ENCODE assay signal across 12 mouse cellular contexts in the genomic region with DNA sequence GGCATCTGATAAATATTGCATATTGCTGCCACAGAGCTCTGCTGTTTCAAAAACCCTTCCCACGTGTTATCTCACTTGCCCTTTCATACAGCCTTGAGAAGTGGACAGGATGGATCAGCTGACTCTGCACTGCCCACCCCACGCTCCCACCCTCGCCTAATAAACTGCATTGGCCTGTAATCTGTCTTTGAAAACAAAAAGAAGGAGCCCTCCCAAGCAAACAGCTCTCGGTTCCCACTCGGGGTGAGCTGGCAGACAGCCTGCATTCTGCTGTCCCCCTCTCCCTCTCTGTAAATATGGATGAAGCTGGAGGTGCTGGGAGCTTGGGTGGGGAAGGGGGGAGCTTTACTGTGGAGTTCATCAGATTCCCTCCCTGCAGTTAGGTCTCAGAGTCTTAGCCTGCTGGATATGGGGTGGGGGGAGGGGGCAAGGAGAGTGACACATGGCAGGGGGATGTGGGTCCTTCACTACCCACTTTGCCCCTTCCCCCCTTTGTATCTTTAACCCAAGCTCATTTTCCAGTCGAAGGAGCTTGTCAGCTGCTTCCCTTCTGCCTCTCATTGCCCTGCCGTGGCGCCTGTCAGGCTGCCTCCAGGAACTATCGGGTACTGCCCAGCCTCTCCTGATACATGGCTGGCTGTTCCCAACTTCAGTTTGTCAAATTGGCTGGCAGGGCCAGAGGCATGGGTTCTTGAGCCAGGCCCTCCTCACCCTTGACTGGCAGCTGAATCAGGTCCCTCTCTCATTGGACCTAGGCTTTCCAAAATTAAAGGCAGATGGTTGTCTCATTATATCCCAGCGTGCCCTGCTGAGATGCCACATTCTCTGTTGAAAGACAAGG. TPM values are rescaled to one million over a fixed set of nuclear protein-coding genes. Genes with fewer than 3 reads are reported as not detected.
A peak's percentile ranks its signal among the peaks of the same experiment; 100 is the strongest.
DNase-seq lines count a peak whose midpoint lies in the region; ATAC-seq and TF ChIP-seq lines count a peak whose summit lies in the region.
"Had no signal": no experiment of that assay in that cellular context is flagged by ENCODE, and none has a peak within 500 bp of the region (broad histone marks: within the 10 kb centered on the region; RNA-seq: fewer than 3 reads in every experiment).

No protein-coding gene starts in this region.

- no peaks in the 10 kb centered on the region for H3K36me3 ChIP-seq in testis, adult 2 months (ENCODE audit: control insufficient read depth, insufficient read depth, low read length)
- H3K36me3 ChIP-seq in hindbrain, embryonic 14.5 days (replicated peaks; ENCODE audit: control insufficient read depth, insufficient read depth) = no peaks in the 10 kb centered on the region; the same call in 1 of the 2 replicates
- H3K36me3 ChIP-seq: stomach, embryonic 15.5 days had no signal

- H3K9ac ChIP-seq in hindbrain, embryonic 14.5 days = peak overlapping the region; percentile 2; the same call in 1 of the 2 replicates
- H3K9ac ChIP-seq: stomach, embryonic 15.5 days had no signal

- H3K4me1 ChIP-seq in testis, adult 2 months (ENCODE audit: control insufficient read depth, insufficient read depth, low read length) = peaks cover 2% of the 10 kb centered on the region; the same call in 1 of the 2 replicates
- H3K4me1 ChIP-seq in hindbrain, embryonic 14.5 days (replicated peaks; ENCODE audit: control insufficient read depth, insufficient read depth, low read length) = peaks cover 32% of the 10 kb centered on the region
- H3K4me1 ChIP-seq: stomach, embryonic 15.5 days had no signal

- H3K27ac ChIP-seq in testis, adult 2 months (ENCODE audit: control insufficient read depth, insufficient read depth, low read depth, low read length) = peak overlapping the region; percentile 46
- H3K27ac ChIP-seq in hindbrain, embryonic 14.5 days = peak overlapping the region; percentile 66
- no peak overlapping the region for H3K27ac ChIP-seq in layer of hippocampus, adult 2 months
- H3K27ac ChIP-seq: macrophage; stomach, embryonic 15.5 days had no signal

- 34% methylated on average over 10 of the region's 10 CpGs for WGBS in hindbrain, embryonic 14.5 days

- H3K27me3 ChIP-seq in testis, adult 2 months (ENCODE audit: control insufficient read depth, insufficient read depth, low read length) = no peaks in the 10 kb centered on the region
- H3K27me3 ChIP-seq in hindbrain, embryonic 14.5 days (ENCODE audit: control insufficient read depth, insufficient read depth, low read length) = no peaks in the 10 kb centered on the region
- H3K27me3 ChIP-seq: stomach, embryonic 15.5 days had no signal

- no peaks in the 10 kb centered on the region for H3K9me3 ChIP-seq in hindbrain, embryonic 14.5 days (ENCODE audit: control insufficient read depth, low read length)
- H3K9me3 ChIP-seq: stomach, embryonic 15.5 days had no signal

- peak; percentile 70; the same call in 1 of the 2 replicates for ATAC-seq in hindbrain, embryonic 14.5 days (ENCODE audit: low FRiP score)
- no peak for ATAC-seq in granulocyte monocyte progenitor cell, adult 5-6 weeks (replicated peaks; ENCODE audit: poor library complexity, severe bottlenecking)
- ATAC-seq: Patski had no signal

- H3K4me3 ChIP-seq in testis, adult 2 months (ENCODE audit: control insufficient read depth, low read depth, low read length) = no peak overlapping the region
- H3K4me3 ChIP-seq in hindbrain, embryonic 14.5 days (replicated peaks; ENCODE audit: low read length) = no peak overlapping the region
- no peak overlapping the region for H3K4me3 ChIP-seq in layer of hippocampus, adult 2 months
- H3K4me3 ChIP-seq: stomach, embryonic 15.5 days had no signal

- H3K4me2 ChIP-seq in hindbrain, embryonic 14.5 days (replicated peaks) = no peak overlapping the region
- H3K4me2 ChIP-seq: stomach, embryonic 15.5 days had no signal

- no peak for TF ChIP-seq POLR2A in testis, adult 2 months (IDR thresholded peaks at IDR 0.05; ENCODE audit: control insufficient read depth, low read depth, low read length)

- DNase-seq in adrenal gland, postnatal 14 days = peak; percentile 55
- no peak for DNase-seq in adrenal gland, postnatal 4 days (ENCODE audit: low spot score in 2 of 2)
- DNase-seq in testis, postnatal 10 days (ENCODE audit: low spot score) = no peak
- DNase-seq in hindbrain, embryonic 14.5 days (ENCODE audit: low spot score) = peak; percentile 31
- no peak for DNase-seq in c-Kit-positive CD71-positive TER-119-positive erythroid progenitor cells, embryonic 14.5 days (ENCODE audit: low spot score)
- DNase-seq in layer of hippocampus, adult 2 months (ENCODE audit: low spot score in 2 of 2) = no peak
- DNase-seq: liver had no signal

- TF ChIP-seq CTCF in testis, adult 2 months (IDR thresholded peaks at IDR 0.05; ENCODE audit: control insufficient read depth, insufficient read depth, insufficient replicate concordance, low read depth, low read length) = no peak
- TF ChIP-seq CTCF in layer of hippocampus, adult 2 months (conservative IDR thresholded peaks at IDR 0.05) = no peak

RNA-seq across cellular contexts. Expression of gene Fxyd6, which starts 10.6 kb away (rescaled TPM):
- total RNA-seq in adrenal gland, postnatal 14 days (2021) = 110 and 140 TPM in 2 replicates
- total RNA-seq in adrenal gland, postnatal 4 days (2021) = 100 to 1,000 TPM; 123 to 137 TPM
- 35.9 and 50.1 TPM in 2 replicates for polyA plus RNA-seq in testis, adult 2 months (2012; rRNA removed)
- 377 and 410 TPM in 2 replicates for polyA plus RNA-seq in hindbrain, embryonic 14.5 days (2014; fragmentation: Nextera tagmentation; extraction: Ambion mirVana)
- not detected in 2 replicates for total RNA-seq in granulocyte monocyte progenitor cell, adult 5-6 weeks (2014; fragmentation: Nextera tagmentation)
- not detected in 2 replicates for total RNA-seq in granulocyte monocyte progenitor cell, adult 5-6 weeks (2017)
- total RNA-seq in layer of hippocampus, adult 2 months (2021) = 10 to 100 TPM; 81.6 to 83.4 TPM
- polyA plus RNA-seq: macrophage had no signal

RNA-seq across cellular contexts. Expression of gene Fxyd2, which starts 18.8 kb away (rescaled TPM):
- 3.0 and 6.3 TPM in 2 replicates for total RNA-seq in adrenal gland, postnatal 14 days (2021)
- total RNA-seq in adrenal gland, postnatal 4 days (2021) = 100 to 1,000 TPM in 1 of 2 experiments, 1 to 10 TPM in 1; 8.6 to 119 TPM
- polyA plus RNA-seq in testis, adult 2 months (2012; rRNA removed) = 45.8 and 54.6 TPM in 2 replicates
- polyA plus RNA-seq in hindbrain, embryonic 14.5 days (2014; fragmentation: Nextera tagmentation; extraction: Ambion mirVana) = 8.8 and 12.7 TPM in 2 replicates
- not detected in 2 replicates for total RNA-seq in granulocyte monocyte progenitor cell, adult 5-6 weeks (2014; fragmentation: Nextera tagmentation)
- 1.6 and 2.5 TPM in 2 replicates for total RNA-seq in granulocyte monocyte progenitor cell, adult 5-6 weeks (2017)
- total RNA-seq in layer of hippocampus, adult 2 months (2021) = 10 to 100 TPM; 10.2 to 10.9 TPM

RNA-seq across cellular contexts. Expression of gene Dscaml1, which starts 45.8 kb away (rescaled TPM):
- total RNA-seq in adrenal gland, postnatal 14 days (2021) = 0.78 and 1.4 TPM in 2 replicates
- total RNA-seq in adrenal gland, postnatal 4 days (2021) = 1 to 10 TPM; 2.3 to 2.5 TPM
- 25.8 and 32.4 TPM in 2 replicates for polyA plus RNA-seq in testis, adult 2 months (2012; rRNA removed)
- 13.2 and 15.1 TPM in 2 replicates for polyA plus RNA-seq in hindbrain, embryonic 14.5 days (2014; fragmentation: Nextera tagmentation; extraction: Ambion mirVana)
- total RNA-seq in granulocyte monocyte progenitor cell, adult 5-6 weeks (2014; fragmentation: Nextera tagmentation) = not detected in 2 replicates
- not detected in 2 replicates for total RNA-seq in granulocyte monocyte progenitor cell, adult 5-6 weeks (2017)
- total RNA-seq in layer of hippocampus, adult 2 months (2021) = 100 to 1,000 TPM in 1 of 2 experiments, 10 to 100 TPM in 1; 95.8 to 102 TPM

Comparison
In these comparisons a context has a peak if more than half of its experiments do, and no peak if none do; other contexts are left out.
1. DNase-seq: peak in adrenal gland, postnatal 14 days (single experiment) and hindbrain, embryonic 14.5 days (single experiment); none in adrenal gland, postnatal 4 days (0 of 2), testis, postnatal 10 days (single experiment), c-Kit-positive CD71-positive TER-119-positive erythroid progenitor cells, embryonic 14.5 days (single experiment) and layer of hippocampus, adult 2 months (0 of 2).
2. RNA of gene Fxyd6, which starts 10.6 kb away (total RNA-seq): 123 to 137 TPM in adrenal gland, postnatal 4 days, 110 to 140 TPM in adrenal gland, postnatal 14 days and 81.6 to 83.4 TPM in layer of hippocampus, adult 2 months; not detected in granulocyte monocyte progenitor cell, adult 5-6 weeks; every median in the first group is over 10 times any median in the second.
3. RNA of gene Dscaml1, which starts 45.8 kb away (total RNA-seq): 95.8 to 102 TPM in layer of hippocampus, adult 2 months; 2.3 to 2.5 TPM in adrenal gland, postnatal 4 days, 0.78 to 1.4 TPM in adrenal gland, postnatal 14 days and not detected in granulocyte monocyte progenitor cell, adult 5-6 weeks; every median in the first group is over 10 times any median in the second.